Mouse (Mus musculus) left cerebral cortex, adult 8-10 months (tissue): Measurements from ENCODE around the gene Sc5d. TPM values are rescaled to one million over a fixed set of nuclear protein-coding genes. Genes with fewer than 3 reads are reported as not detected.

ENCODE experiments used
- total RNA-seq, 4 experiments: library from RNA; stranded (reverse); gene quantifications; 2 replicates each; pipeline ENCODE4 v1.2.4; 2022

The Sc5d gene
- total RNA-seq, 4 experiments from 2014 or later, result 56.7 to 61.3 (median 58.7) TPM

Other genes starting within 250 kb of the Sc5d start
- gene Sorl1, start 140.0 kb downstream of the Sc5d start, total RNA-seq, result 100 to 1,000 TPM; 150 to 183 (median 172) TPM
- gene Tecta, start 135.7 kb upstream of the Sc5d start, total RNA-seq, result under 1 TPM; 0.14 to 0.39 (median 0.18) TPM
- 10 to 100 TPM; 51.2 to 56.9 (median 51.6) TPM for gene Tbcel, start 243.6 kb upstream of the Sc5d start, total RNA-seq